10 mouse cellular contexts compared by ENCODE assay signal in the genomic region with DNA sequence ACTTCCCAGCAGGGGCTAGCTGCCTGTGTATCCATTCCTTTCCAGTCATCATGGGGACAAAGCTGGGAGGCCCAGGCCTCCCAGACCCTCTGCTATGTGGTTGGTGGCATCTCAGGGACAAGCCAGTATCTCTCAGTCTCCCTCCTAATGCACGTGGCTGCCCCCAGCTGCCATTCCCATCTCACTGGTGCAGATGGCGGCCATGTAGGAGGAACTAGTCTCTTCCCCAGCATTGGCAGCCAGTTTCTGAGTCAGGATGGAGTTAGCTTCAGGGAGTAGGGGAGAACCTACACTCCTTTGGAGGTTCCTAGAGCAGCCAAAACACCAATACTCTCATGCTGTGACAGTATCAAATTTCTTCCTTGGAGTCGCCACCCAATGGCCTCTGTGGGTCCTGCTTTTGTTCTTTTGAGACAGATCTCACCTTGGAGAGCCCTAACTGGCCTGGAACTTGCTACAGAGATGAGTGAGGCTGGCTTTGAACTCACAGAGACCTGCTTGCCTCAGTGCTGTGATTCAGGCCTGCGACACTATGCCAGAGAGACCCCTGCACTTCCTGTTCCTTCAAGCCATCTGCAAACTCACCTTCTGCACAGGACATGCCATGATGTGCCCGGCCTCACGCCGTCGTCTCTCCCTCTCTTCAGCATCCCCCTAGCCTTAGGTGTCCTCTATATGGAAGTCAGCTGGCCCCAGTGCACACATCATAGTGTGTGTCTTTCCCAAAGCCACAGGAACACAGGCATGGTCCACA. TPM values are rescaled to one million over a fixed set of nuclear protein-coding genes. Genes with fewer than 3 reads are reported as not detected.
DNase-seq lines count a peak whose midpoint lies in the region; ATAC-seq and TF ChIP-seq lines count a peak whose summit lies in the region.
"Had no signal": no experiment of that assay in that cellular context is flagged by ENCODE, and none has a peak within 500 bp of the region (broad histone marks: within the 10 kb centered on the region; RNA-seq: fewer than 3 reads in every experiment).

No protein-coding gene starts in this region.

- no peaks in the 10 kb centered on the region for H3K36me3 ChIP-seq in kidney, postnatal 0 days (ENCODE audit: insufficient read depth, low read length)
- peaks cover 29% of the 10 kb centered on the region for H3K36me3 ChIP-seq in liver, embryonic 15.5 days (replicated peaks)
- H3K36me3 ChIP-seq: lung, embryonic 15.5 days had no signal

- H3K27me3 ChIP-seq in kidney, postnatal 0 days (ENCODE audit: insufficient read depth, low read length), result no peaks in the 10 kb centered on the region
- H3K27me3 ChIP-seq in liver, embryonic 15.5 days, result no peaks in the 10 kb centered on the region
- H3K27me3 ChIP-seq: lung, embryonic 15.5 days had no signal

- H3K4me1 ChIP-seq in kidney, postnatal 0 days (replicated peaks; ENCODE audit: insufficient read depth, low read length), result peaks cover 11% of the 10 kb centered on the region; the same call in 1 of the 2 replicates
- peaks cover 11% of the 10 kb centered on the region for H3K4me1 ChIP-seq in bone marrow, adult 2 months (ENCODE audit: control insufficient read depth, insufficient read depth, low read length)
- H3K4me1 ChIP-seq in liver, embryonic 15.5 days (replicated peaks), result peaks cover 89% of the 10 kb centered on the region

- WGBS in kidney, postnatal 0 days, result 83% methylated on average over 8 of the region's 8 CpGs
- 28% methylated on average over 8 of the region's 8 CpGs for WGBS in bone marrow, adult 2 months
- 23% methylated on average over 8 of the region's 8 CpGs for WGBS in liver, embryonic 15.5 days (ENCODE audit: insufficient replicate concordance)

- TF ChIP-seq POLR2A in bone marrow, adult 2 months (IDR thresholded peaks at IDR 0.05; ENCODE audit: borderline replicate concordance, control insufficient read depth, low read depth, low read length), result no peak

- H3K9me3 ChIP-seq in kidney, postnatal 0 days (replicated peaks; ENCODE audit: low read length), result no peaks in the 10 kb centered on the region
- H3K9me3 ChIP-seq in liver, embryonic 15.5 days (replicated peaks), result no peaks in the 10 kb centered on the region
- H3K9me3 ChIP-seq: lung, embryonic 15.5 days had no signal

- no peak for ATAC-seq in kidney, postnatal 0 days (replicated peaks; ENCODE audit: low FRiP score, low read depth)
- ATAC-seq in liver, embryonic 15.5 days (ENCODE audit: insufficient read depth), result peak; percentile 26; the same call in 1 of the 2 replicates

- DNase-seq in cerebellum, adult 9-11 months, result peak; percentile 51
- DNase-seq in cerebellum, adult 8-10 months, result no peak
- no peak for DNase-seq in kidney, postnatal 0 days (ENCODE audit: low spot score)
- DNase-seq in kidney, adult 11 months, result no peak
- no peak for DNase-seq in embryo, embryonic 9.5 days (ENCODE audit: extremely low spot score)
- no peak for DNase-seq in retina, postnatal 1 day
- DNase-seq: right cerebral cortex, postnatal 4 days had no signal

- no peak overlapping the region for H3K4me3 ChIP-seq in kidney, postnatal 0 days (replicated peaks; ENCODE audit: low read depth, low read length)
- peak overlapping the region; percentile 42 for H3K4me3 ChIP-seq in bone marrow, adult 2 months (replicated peaks; ENCODE audit: control insufficient read depth, low read depth, low read length)
- H3K4me3 ChIP-seq in liver, embryonic 15.5 days (replicated peaks), result peak overlapping the region; percentile 61
- H3K4me3 ChIP-seq: lung, embryonic 15.5 days had no signal

- no peak overlapping the region for H3K27ac ChIP-seq in kidney, postnatal 0 days
- peak overlapping the region; percentile 74 for H3K27ac ChIP-seq in bone marrow, adult 2 months (ENCODE audit: control insufficient read depth, insufficient read depth, low read depth, low read length, poor library complexity)
- H3K27ac ChIP-seq in liver, embryonic 15.5 days (replicated peaks), result peak overlapping the region; percentile 94
- H3K27ac ChIP-seq: lung, embryonic 15.5 days had no signal

- no peak for TF ChIP-seq CTCF in kidney, postnatal 0 days (IDR thresholded peaks at IDR 0.05; ENCODE audit: low read depth)
- TF ChIP-seq CTCF in bone marrow, adult 2 months (IDR thresholded peaks at IDR 0.05; ENCODE audit: control insufficient read depth, insufficient read depth, low read length), result no peak

- H3K4me2 ChIP-seq in kidney, postnatal 0 days (ENCODE audit: low read length), result no peak overlapping the region
- H3K4me2 ChIP-seq in liver, embryonic 15.5 days, result peak overlapping the region; percentile 84
- H3K4me2 ChIP-seq: lung, embryonic 15.5 days had no signal

- 0 out of 2 replicates have a peak overlapping the region, but pooled peaks have one; percentile 2 for H3K9ac ChIP-seq in kidney, postnatal 0 days (ENCODE audit: low read depth, low read length)
- peak overlapping the region; percentile 71 for H3K9ac ChIP-seq in liver, embryonic 15.5 days
- H3K9ac ChIP-seq: lung, embryonic 15.5 days had no signal

RNA-seq across cellular contexts. Expression of a gene that starts 52.7 kb away (rescaled TPM):
- 62.6 and 68.3 TPM in 2 replicates for polyA plus RNA-seq in kidney, postnatal 0 days (2015; fragmentation: Nextera tagmentation; extraction: Ambion mirVana)
- polyA plus RNA-seq in bone marrow, adult 2 months (2011; ENCODE audit: insufficient read depth, insufficient read length, low replicate concordance, missing spikeins), result 55.8 and 93.6 TPM in 2 replicates
- 85.1 and 99.9 TPM in 2 replicates for polyA plus RNA-seq in liver, embryonic 15.5 days (2015; fragmentation: Nextera tagmentation; extraction: Ambion mirVana)
